Mouse (Mus musculus): Measurements from ENCODE around the gene Polr3a. TPM values are rescaled to one million over a fixed set of nuclear protein-coding genes. Genes with fewer than 3 reads are reported as not detected.

Polr3a gene
- 8.7 TPM for polyA plus RNA-seq (2014; fragmentation: Illumina TruSeq; extraction: RNeasy Lipid Tissue Mini Kit (QIAGEN cat#74804); ENCODE audit: low read depth, low replicate concordance)

GRCm38 (mm10) chr14:24486773-24487227 lies at the start of gene Polr3a, which contains the start of gene Rps24:
TSS of gene Polr3a (minus strand) at chr14:24487058.
TSS of gene Rps24 (plus strand) at chr14:24487125.

Other genes starting within 250 kb of the Polr3a start
- gene Dlg5, start 241.1 kb downstream of the Polr3a start, polyA plus RNA-seq (2014; fragmentation: Illumina TruSeq; extraction: RNeasy Lipid Tissue Mini Kit (QIAGEN cat#74804); ENCODE audit: low read depth, low replicate concordance) = 17.0 TPM
- not detected for gene E330034G19Rik, start 193.8 kb downstream of the Polr3a start, polyA plus RNA-seq (2014; fragmentation: Illumina TruSeq; extraction: RNeasy Lipid Tissue Mini Kit (QIAGEN cat#74804); ENCODE audit: low read depth, low replicate concordance)
- 7,993 TPM for gene Rps24, start 67 bp upstream of the Polr3a start, polyA plus RNA-seq (2014; fragmentation: Illumina TruSeq; extraction: RNeasy Lipid Tissue Mini Kit (QIAGEN cat#74804); ENCODE audit: low read depth, low replicate concordance)